Mouse (Mus musculus): ENCODE data around the gene Prom1.

Prom1 gene

GRCm38 (mm10) chr5:43974166-43974565 lies 127.7 kb downstream of the Prom1 start:
- no peak for DNase-seq (ENCODE audit: low spot score)

GRCm38 (mm10) chr5:43971156-43971555 lies 130.7 kb downstream of the Prom1 start:
- DNase-seq (ENCODE audit: low spot score) = no peak

- DNase-seq (ENCODE audit: low spot score) = no peak
Observed at GRCm38 (mm10) chr5:43970532-43970931, 131.3 kb downstream of the Prom1 start.

- DNase-seq (ENCODE audit: low spot score) = no peak
Observed at GRCm38 (mm10) chr5:43968634-43969033, 133.2 kb downstream of the Prom1 start.

- DNase-seq (ENCODE audit: low spot score) = no peak
Observed at GRCm38 (mm10) chr5:43961056-43961455, 140.8 kb downstream of the Prom1 start.

GRCm38 (mm10) chr5:43959884-43960440 lies 141.9 kb downstream of the Prom1 start:
- DNase-seq (ENCODE audit: low spot score) = no peak

- DNase-seq (ENCODE audit: low spot score) = no peak
Observed at GRCm38 (mm10) chr5:43953241-43953640, 148.6 kb downstream of the Prom1 start.

GRCm38 (mm10) chr5:43948748-43949275 lies 153.0 kb downstream of the Prom1 start:
- DNase-seq (ENCODE audit: low spot score) = no peak

GRCm38 (mm10) chr5:43948111-43948743 lies 153.6 kb downstream of the Prom1 start:
- peak; percentile 33 for DNase-seq (ENCODE audit: low spot score)

- no peak for DNase-seq (ENCODE audit: low spot score)
Observed at GRCm38 (mm10) chr5:43947330-43947977, 154.4 kb downstream of the Prom1 start.
